Mouse (Mus musculus): Measurements from ENCODE around the gene Agbl4.

Agbl4 gene

GRCm38 (mm10) chr4:111502965-111503727, 1105.7 kb downstream of the Agbl4 start:
- DNase-seq (ENCODE audit: low spot score): no peak

GRCm38 (mm10) chr4:111504952-111505351, 1107.5 kb downstream of the Agbl4 start:
- no peak for DNase-seq (ENCODE audit: low spot score)

GRCm38 (mm10) chr4:111510129-111510528, 1112.7 kb downstream of the Agbl4 start:
- DNase-seq (ENCODE audit: low spot score): no peak

- no peak for DNase-seq (ENCODE audit: low spot score)
Measured at GRCm38 (mm10) chr4:111513921-111514320, 1116.5 kb downstream of the Agbl4 start.

- DNase-seq (ENCODE audit: low spot score): no peak
Measured at GRCm38 (mm10) chr4:111516136-111516535, 1118.7 kb downstream of the Agbl4 start.

GRCm38 (mm10) chr4:111517063-111517792, 1119.8 kb downstream of the Agbl4 start:
- DNase-seq (ENCODE audit: low spot score): no peak

- DNase-seq (ENCODE audit: low spot score): no peak
Measured at GRCm38 (mm10) chr4:111518191-111518590, 1120.7 kb downstream of the Agbl4 start.

GRCm38 (mm10) chr4:111519267-111519666, 1121.8 kb downstream of the Agbl4 start:
- DNase-seq (ENCODE audit: low spot score): no peak

- no peak for DNase-seq (ENCODE audit: low spot score)
Measured at GRCm38 (mm10) chr4:111520006-111520405, 1122.5 kb downstream of the Agbl4 start.

GRCm38 (mm10) chr4:111522974-111523373, 1125.5 kb downstream of the Agbl4 start:
- DNase-seq (ENCODE audit: low spot score): no peak

- no peak for DNase-seq (ENCODE audit: low spot score)
Measured at GRCm38 (mm10) chr4:111528961-111529360, 1131.5 kb downstream of the Agbl4 start.

GRCm38 (mm10) chr4:111529996-111530395, 1132.5 kb downstream of the Agbl4 start:
- no peak for DNase-seq (ENCODE audit: low spot score)

- no peak for DNase-seq (ENCODE audit: low spot score)
Measured at GRCm38 (mm10) chr4:111530537-111530936, 1133.1 kb downstream of the Agbl4 start.

- DNase-seq (ENCODE audit: low spot score): no peak
Measured at GRCm38 (mm10) chr4:111544684-111545083, 1147.2 kb downstream of the Agbl4 start.

- DNase-seq (ENCODE audit: low spot score): no peak
Measured at GRCm38 (mm10) chr4:111546009-111546408, 1148.5 kb downstream of the Agbl4 start.

- no peak for DNase-seq (ENCODE audit: low spot score)
Measured at GRCm38 (mm10) chr4:111555426-111555825, 1158.0 kb downstream of the Agbl4 start.

- no peak for DNase-seq (ENCODE audit: low spot score)
Measured at GRCm38 (mm10) chr4:111577087-111577773, 1179.8 kb downstream of the Agbl4 start.

GRCm38 (mm10) chr4:111579115-111579862, 1181.8 kb downstream of the Agbl4 start:
- DNase-seq (ENCODE audit: low spot score): no peak

- DNase-seq (ENCODE audit: low spot score): no peak
Measured at GRCm38 (mm10) chr4:111579863-111580224, 1182.4 kb downstream of the Agbl4 start.

- no peak for DNase-seq (ENCODE audit: low spot score)
Measured at GRCm38 (mm10) chr4:111580239-111580638, 1182.8 kb downstream of the Agbl4 start.

- DNase-seq (ENCODE audit: low spot score): no peak
Measured at GRCm38 (mm10) chr4:111583562-111584237, 1186.2 kb downstream of the Agbl4 start.

- DNase-seq (ENCODE audit: low spot score): no peak
Measured at GRCm38 (mm10) chr4:111584286-111584685, 1186.8 kb downstream of the Agbl4 start.

Data from urinary bladder, postnatal 14 days (tissue).